Mouse (Mus musculus) kidney, embryonic 14.5 days (tissue): Measurements from ENCODE around the gene Fam122a. TPM values are rescaled to one million over a fixed set of nuclear protein-coding genes. Genes with fewer than 3 reads are reported as not detected.

Experiments used
- ATAC-seq: fragments of 200-750 bp; cut with Nextera tagmentation; 2 replicates; pipeline ENCODE4 v1.8.0; 2017; ENCODE audit warnings: moderate number of reproducible peaks, mild to moderate bottlenecking, moderate TSS enrichment, moderate library complexity; ENCODE audit not compliant: low FRiP score, low TSS enrichment
- H3K27ac ChIP-seq: fragments of 300-500 bp; sonication (generic); 2 replicates; pipeline ENCODE4 v1.5.1; 2014; ENCODE audit warnings: low read depth, mild to moderate bottlenecking, low read length, moderate library complexity, mixed read lengths
- H3K27me3 ChIP-seq: fragments of 300-500 bp; sonication (generic); 2 replicates; pipeline ENCODE4 v1.6.1; 2014; ENCODE audit warnings: mild to moderate bottlenecking, low read length; ENCODE audit not compliant: control insufficient read depth, insufficient read depth
- H3K36me3 ChIP-seq: fragments of 300-500 bp; sonication (generic); 2 replicates; pipeline ENCODE4 v1.6.1; 2014; ENCODE audit warnings: low read length, mixed read lengths; ENCODE audit not compliant: control insufficient read depth, insufficient read depth
- H3K4me1 ChIP-seq: fragments of 300-500 bp; sonication (generic); 2 replicates; pipeline ENCODE4 v1.6.1; 2014; ENCODE audit warnings: low read length, mixed read lengths; ENCODE audit not compliant: control insufficient read depth, insufficient read depth
- H3K4me2 ChIP-seq: fragments of 300-500 bp; sonication (generic); replicated peaks from 2 replicates; pipeline ENCODE4 v1.6.1; 2014; ENCODE audit warnings: low read depth, mild to moderate bottlenecking, low read length
- H3K4me3 ChIP-seq: fragments of 300-500 bp; sonication (generic); 2 replicates; pipeline ENCODE4 v1.5.1; 2014; ENCODE audit warnings: mild to moderate bottlenecking, low read length
- H3K9ac ChIP-seq: fragments of 300-500 bp; sonication (generic); 2 replicates; pipeline ENCODE4 v1.6.1; 2014; ENCODE audit warnings: low read depth, mild to moderate bottlenecking, low read length, moderate library complexity
- H3K9me3 ChIP-seq: fragments of 300-500 bp; sonication (generic); 2 replicates; pipeline ENCODE4 v1.6.1; 2016; ENCODE audit warnings: low read length; ENCODE audit not compliant: control insufficient read depth
- WGBS: fragments of 180-500 bp; shearing (Covaris S2); extraction: QIAGEN DNeasy Blood & Tissue Kit; methylation state at CpG from one replicate; pipeline ENCODE4 v1.1.7; 2014; 5-methylcytosine and 5-hydroxymethylcytosine counted together
- polyA plus RNA-seq: library from polyadenylated mRNA; unstranded; fragments of >200 nt; fragmentation: Nextera tagmentation; extraction: Ambion mirVana; gene quantifications from 2 replicates; pipeline ENCODE4 v1.2.1, GENCODE M21; 2014

Gene Fam122a
- 52.9 and 54.6 TPM in 2 replicates for polyA plus RNA-seq

DNA sequence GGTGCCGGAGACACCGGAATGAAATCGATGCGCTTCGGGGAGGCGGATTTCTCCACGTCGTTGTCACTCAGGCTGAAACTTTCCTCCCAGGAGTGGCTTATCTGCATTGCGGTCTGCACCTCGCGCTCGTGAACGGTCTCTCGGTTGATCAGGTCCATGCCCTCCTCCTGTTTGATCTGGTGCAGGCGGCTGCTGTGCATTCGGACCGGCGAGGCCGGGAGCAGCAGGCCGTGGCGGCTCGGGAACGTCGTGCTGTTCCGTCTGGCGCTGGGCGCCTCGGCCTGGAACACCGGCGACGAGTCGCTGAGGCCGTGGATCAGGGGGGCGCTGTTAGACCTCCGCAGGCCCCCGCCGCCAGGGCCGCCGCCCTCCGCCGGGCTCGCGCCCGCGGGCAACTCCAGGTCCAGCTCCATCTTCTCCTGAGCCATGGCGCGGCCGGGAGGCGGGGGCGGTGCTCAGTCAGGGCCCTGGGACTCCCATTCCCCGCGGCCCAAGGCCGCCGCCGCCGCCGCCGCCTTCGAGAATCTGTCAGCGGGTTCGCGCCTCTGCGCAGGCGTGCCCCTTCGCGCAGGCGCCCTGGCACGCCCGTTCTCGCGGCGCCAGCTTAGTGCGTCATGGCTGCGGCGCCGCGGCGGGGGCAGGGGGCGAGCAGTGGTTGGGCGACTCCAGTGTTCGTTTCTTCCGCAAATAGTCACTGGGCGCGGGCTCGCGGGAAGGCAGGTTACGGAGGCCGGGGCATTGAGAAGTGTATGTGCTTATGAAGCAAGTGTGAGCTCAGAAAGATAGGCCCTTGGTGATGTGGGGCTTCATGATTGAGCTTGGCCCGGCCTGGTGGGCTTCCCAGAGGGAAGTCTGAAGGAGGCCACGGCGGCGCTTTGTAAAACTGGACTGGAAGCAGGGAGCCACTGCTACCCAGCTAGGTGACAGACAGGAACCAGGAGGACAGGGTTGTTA is at the start of gene Fam122a:
Gene Fam122a, minus strand, starts transcription at position 428 of the 954 bp plus-strand sequence.
- Histone ChIP-seq H3K9ac (peak within 1 kb of the TSS; percentile 88), H3K36me3 (no peaks in the 10 kb centered on the region), H3K27ac (peak within 1 kb of the TSS; percentile 91), H3K4me2 (peak within 1 kb of the TSS; percentile 80), H3K27me3 (no peaks in the 10 kb centered on the region), H3K4me1 (peaks cover 7% of the 10 kb centered on the region; the same call in 1 of the 2 replicates), H3K4me3 (peak within 1 kb of the TSS; percentile 90), H3K9me3 (no peaks in the 10 kb centered on the region)
- WGBS = under 1% methylated on average over 92 of the region's 92 CpGs
- ATAC-seq = peak; percentile 96

DNA sequence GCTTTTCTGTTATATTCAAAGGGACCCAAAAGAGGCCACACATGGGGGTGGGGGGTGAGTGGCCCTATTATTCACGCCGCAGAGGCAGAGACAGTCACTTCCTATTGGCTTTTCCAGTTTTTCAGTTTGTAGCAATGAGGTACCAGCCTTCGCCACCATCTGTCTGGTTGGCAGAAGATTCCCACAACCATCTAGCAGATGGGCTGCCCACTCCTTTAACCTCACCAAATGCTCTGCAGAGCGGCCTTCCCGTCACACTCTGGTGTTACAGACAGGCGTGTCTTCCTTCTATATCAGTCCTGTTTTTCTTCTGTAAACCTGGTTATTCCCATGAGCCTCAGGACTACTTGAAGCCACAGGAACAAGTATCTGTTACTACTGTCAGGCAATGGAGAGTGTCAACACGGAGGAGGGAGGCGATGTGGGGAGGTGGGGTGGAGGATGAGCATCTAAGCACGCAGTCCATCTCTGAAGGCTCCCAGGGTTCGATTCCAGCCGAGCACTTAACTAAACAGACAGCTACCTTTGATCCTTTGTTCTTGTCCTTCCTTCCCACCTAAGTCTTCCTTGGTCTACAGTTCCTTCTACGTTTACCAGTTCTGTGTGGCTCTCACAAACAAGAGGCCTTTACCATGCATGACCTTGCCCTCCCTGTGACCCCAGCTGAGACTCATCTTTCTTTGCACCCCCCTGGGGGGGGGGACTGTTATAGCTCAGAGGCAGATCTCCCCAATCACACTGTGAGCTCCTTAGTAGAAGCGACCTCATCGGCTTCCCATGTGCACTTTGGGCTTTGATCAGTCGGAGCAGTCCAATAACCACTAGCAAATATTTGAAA is 46.5 kb upstream of the Fam122a start:
- Histone ChIP-seq H3K36me3 (no peaks in the 10 kb centered on the region), H3K4me3 (no peak overlapping the region), H3K4me1 (no peaks in the 10 kb centered on the region), H3K27me3 (no peaks in the 10 kb centered on the region), H3K27ac (no peak overlapping the region), H3K9me3 (no peaks in the 10 kb centered on the region), H3K9ac (no peak overlapping the region), H3K4me2 (no peak overlapping the region)
- ATAC-seq = no peak
- WGBS = 68% methylated on average over 15 of the region's 15 CpGs

DNA sequence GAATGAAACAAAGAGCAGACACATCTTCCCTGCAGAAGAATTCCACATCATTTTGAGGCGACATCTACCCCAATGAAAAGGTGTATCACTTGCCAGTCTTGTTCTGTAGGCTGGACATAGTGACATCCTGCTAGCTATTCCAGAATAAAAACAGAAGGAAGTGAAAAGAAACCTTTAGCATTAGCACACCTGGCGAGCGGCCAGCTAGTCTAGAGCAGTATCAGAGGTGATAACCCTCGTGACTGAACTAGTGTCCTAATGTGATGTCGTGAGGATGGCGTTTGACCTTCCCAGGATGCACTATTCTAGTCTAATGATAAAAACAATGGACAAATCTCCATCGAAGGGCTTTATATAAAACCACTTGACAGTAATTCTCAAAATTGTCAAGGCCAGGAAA is 44.8 kb upstream of the Fam122a start:
- ATAC-seq = no peak
- Histone ChIP-seq H3K9ac (no peak overlapping the region), H3K4me3 (no peak overlapping the region), H3K9me3 (no peaks in the 10 kb centered on the region), H3K4me1 (no peaks in the 10 kb centered on the region), H3K27ac (no peak overlapping the region), H3K27me3 (no peaks in the 10 kb centered on the region), H3K4me2 (no peak overlapping the region), H3K36me3 (no peaks in the 10 kb centered on the region)
- 88% methylated on average over 7 of the region's 7 CpGs for WGBS

DNA sequence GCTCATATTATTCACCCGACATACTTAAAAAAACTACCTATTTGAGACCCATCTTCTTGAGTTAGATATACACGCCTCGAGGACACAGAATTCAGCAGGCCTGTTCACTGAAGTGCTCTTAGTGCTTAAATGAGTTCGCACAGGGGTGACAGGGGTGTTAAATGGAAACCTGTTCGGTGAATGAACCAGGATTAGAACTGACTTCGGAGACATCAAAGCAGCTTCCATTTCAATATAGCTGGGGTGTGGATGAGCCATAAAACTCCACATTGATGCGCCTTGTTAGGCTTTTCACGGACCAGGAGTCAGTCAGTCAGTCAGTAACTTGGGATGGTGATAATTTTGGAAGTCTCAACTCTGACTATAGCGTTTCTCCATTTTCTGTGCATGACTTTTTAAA is 44.0 kb upstream of the Fam122a start:
- no peaks in the 10 kb centered on the region for H3K4me1 ChIP-seq
- H3K27me3 ChIP-seq = no peaks in the 10 kb centered on the region
- H3K27ac ChIP-seq = no peak overlapping the region
- H3K9ac ChIP-seq = no peak overlapping the region
- no peak overlapping the region for H3K4me3 ChIP-seq
- no peaks in the 10 kb centered on the region for H3K9me3 ChIP-seq
- no peak for ATAC-seq
- H3K4me2 ChIP-seq = no peak overlapping the region
- H3K36me3 ChIP-seq = no peaks in the 10 kb centered on the region
- 38% methylated on average over 9 of the region's 9 CpGs for WGBS

DNA sequence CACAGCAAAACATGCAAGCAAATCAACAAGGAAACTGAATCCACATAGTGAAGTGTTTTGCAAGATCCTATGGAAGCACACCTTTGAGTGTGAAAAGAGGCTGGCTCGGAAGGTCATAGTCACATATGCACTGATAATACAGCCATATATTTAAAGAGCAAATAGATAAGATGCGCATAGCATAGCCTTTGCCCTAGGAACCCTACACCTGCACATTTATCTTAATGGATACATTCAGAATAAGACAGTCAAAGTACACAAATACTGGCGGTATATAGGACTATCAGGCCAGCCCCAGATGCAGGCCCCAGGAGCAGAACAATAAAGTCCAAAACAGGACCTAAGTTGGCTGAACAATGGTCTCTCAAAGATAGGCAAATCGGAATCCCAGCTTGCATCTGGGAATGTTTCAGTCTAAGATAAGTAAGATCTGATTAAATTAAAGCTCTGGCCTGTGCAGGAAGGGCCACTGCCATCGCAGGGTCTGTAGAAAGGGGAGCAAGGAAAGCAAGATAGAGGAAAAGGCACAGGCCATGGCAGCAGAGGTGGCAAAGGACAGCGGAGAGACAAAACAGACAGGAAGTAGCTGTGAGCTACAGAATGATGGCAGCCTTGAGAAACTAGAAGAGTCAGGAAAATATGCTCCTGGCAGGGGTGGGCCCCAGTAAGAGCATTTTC is 42.7 kb upstream of the Fam122a start:
- no peak for ATAC-seq
- no peaks in the 10 kb centered on the region for H3K36me3 ChIP-seq
- H3K27me3 ChIP-seq = no peaks in the 10 kb centered on the region
- no peak overlapping the region for H3K9ac ChIP-seq
- H3K27ac ChIP-seq = no peak overlapping the region
- H3K4me3 ChIP-seq = no peak overlapping the region
- 91% methylated on average over 6 of the region's 6 CpGs for WGBS
- H3K9me3 ChIP-seq = no peaks in the 10 kb centered on the region
- H3K4me2 ChIP-seq = no peak overlapping the region
- no peaks in the 10 kb centered on the region for H3K4me1 ChIP-seq

DNA sequence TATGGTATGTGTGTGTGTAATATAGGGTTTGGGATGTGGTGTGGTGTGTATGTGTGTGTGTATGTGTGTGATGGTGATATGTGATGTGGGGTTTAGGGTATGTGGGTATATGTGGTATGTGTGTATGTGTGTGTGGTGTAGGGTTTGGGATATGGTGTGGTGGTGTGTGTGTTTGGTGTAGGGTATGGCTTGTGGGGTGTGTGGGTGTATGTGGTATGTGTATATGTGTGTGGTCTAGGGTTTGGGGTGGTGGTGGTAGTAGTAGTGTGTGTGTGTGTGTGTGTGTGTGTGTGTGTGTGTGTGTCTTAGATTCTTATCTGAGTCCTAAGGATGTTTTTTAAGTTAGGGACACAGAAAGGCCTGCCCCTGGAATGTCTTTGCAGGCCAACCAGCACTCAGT is 41.2 kb upstream of the Fam122a start:
- H3K36me3 ChIP-seq = no peaks in the 10 kb centered on the region
- H3K4me1 ChIP-seq = no peaks in the 10 kb centered on the region
- no peak for ATAC-seq
- H3K9me3 ChIP-seq = no peaks in the 10 kb centered on the region
- no peak overlapping the region for H3K4me3 ChIP-seq
- no peak overlapping the region for H3K27ac ChIP-seq
- no peak overlapping the region for H3K4me2 ChIP-seq
- H3K27me3 ChIP-seq = no peaks in the 10 kb centered on the region
- H3K9ac ChIP-seq = no peak overlapping the region

DNA sequence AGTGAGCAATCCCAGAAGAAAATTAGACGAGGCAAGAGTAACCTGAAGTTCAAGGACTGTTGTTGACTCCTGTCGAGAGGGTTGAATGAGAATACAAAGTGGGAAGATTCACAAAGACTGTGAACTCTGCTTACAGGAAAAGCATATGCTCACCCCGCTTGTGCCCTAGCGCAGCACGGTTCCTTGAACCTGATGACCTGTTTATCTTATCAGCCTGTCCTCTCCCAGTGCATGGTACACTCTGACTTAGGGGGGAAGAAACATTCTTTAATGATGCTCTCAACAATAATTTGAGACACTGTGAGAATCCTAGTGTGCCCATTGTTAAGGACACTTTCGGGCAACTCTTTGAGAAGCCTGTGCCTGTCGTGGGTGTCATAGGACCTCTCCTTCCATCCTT is 39.9 kb upstream of the Fam122a start:
- Histone ChIP-seq H3K4me3 (no peak overlapping the region), H3K9ac (no peak overlapping the region), H3K4me2 (no peak overlapping the region), H3K36me3 (no peaks in the 10 kb centered on the region), H3K27me3 (no peaks in the 10 kb centered on the region), H3K27ac (no peak overlapping the region), H3K9me3 (no peaks in the 10 kb centered on the region), H3K4me1 (no peaks in the 10 kb centered on the region)
- ATAC-seq = no peak
- 89% methylated on average over 7 of the region's 7 CpGs for WGBS

DNA sequence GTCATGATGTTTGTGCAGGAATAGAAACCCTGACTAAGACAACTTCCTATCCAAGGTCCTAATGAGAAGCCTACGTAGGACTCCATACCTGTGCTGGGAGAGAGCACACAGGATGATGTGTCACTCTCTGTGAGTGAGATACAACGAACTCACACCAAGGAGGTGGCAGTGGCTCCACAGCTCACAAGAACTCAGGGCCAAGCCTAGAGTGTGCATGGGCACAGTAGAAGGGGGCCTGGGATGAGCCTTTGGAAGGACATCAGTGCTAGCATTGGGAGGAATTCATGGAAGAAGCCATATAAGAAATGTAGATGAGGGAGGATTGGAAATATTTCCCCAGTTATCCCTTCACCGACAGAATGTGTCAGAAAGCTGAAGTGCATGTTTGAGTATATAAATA is 38.8 kb upstream of the Fam122a start:
- 88% methylated on average over 3 of the region's 3 CpGs for WGBS
- Histone ChIP-seq H3K27ac (no peak overlapping the region), H3K4me3 (no peak overlapping the region), H3K9ac (no peak overlapping the region), H3K4me2 (no peak overlapping the region), H3K27me3 (no peaks in the 10 kb centered on the region), H3K9me3 (no peaks in the 10 kb centered on the region), H3K36me3 (no peaks in the 10 kb centered on the region), H3K4me1 (peaks cover 4% of the 10 kb centered on the region; the same call in 1 of the 2 replicates)
- no peak for ATAC-seq
